Comparison of ENCODE assay signal across 8 mouse cellular contexts in genomic region chr9:61946623-61947401, GRCm38 (mm10). TPM values are rescaled to one million over a fixed set of nuclear protein-coding genes. Genes with fewer than 3 reads are reported as not detected.
DNase-seq lines count a peak whose midpoint lies in the region; ATAC-seq and TF ChIP-seq lines count a peak whose summit lies in the region.

Kif23 (minus strand) TSS chr9:61946774.

- no peak for TF ChIP-seq EP300 in liver, postnatal 0 days (IDR thresholded peaks at IDR 0.05; ENCODE audit: low read depth)

- intact Hi-C loops in heart, postnatal 10 days (cut with DNase I), result loop anchor here (2.0 kb wide), 1 partner anchor 32 kb away; the partner anchor contains the start of gene Rplp1

- peak within 1 kb of the TSS; percentile 89 for H3K9ac ChIP-seq in forebrain, embryonic 13.5 days
- peak within 1 kb of the TSS; percentile 88 for H3K9ac ChIP-seq in liver, postnatal 0 days (replicated peaks)
- peak within 1 kb of the TSS; percentile 50 for H3K9ac ChIP-seq in neural tube, embryonic 14.5 days (replicated peaks; ENCODE audit: low read depth, low read length)

- H3K27me3 ChIP-seq in E14TG2a.4 (ENCODE audit: insufficient read depth, low read length), result no peaks in the 10 kb centered on the region
- no peaks in the 10 kb centered on the region for H3K27me3 ChIP-seq in forebrain, embryonic 13.5 days
- H3K27me3 ChIP-seq in liver, postnatal 0 days (ENCODE audit: insufficient read depth, low read length), result no peaks in the 10 kb centered on the region
- H3K27me3 ChIP-seq in neural tube, embryonic 14.5 days (ENCODE audit: control insufficient read depth, insufficient read depth, low read length), result no peaks in the 10 kb centered on the region

- H3K36me3 ChIP-seq in E14TG2a.4 (ENCODE audit: insufficient read depth, low read length), result peaks cover 27% of the 10 kb centered on the region
- H3K36me3 ChIP-seq in forebrain, embryonic 13.5 days (ENCODE audit: poor library complexity, severe bottlenecking), result peaks cover 10% of the 10 kb centered on the region; the same call in 1 of the 2 replicates
- H3K36me3 ChIP-seq in liver, postnatal 0 days (replicated peaks; ENCODE audit: insufficient read depth, low read length), result peaks cover 12% of the 10 kb centered on the region; the same call in 1 of the 2 replicates
- H3K36me3 ChIP-seq in neural tube, embryonic 14.5 days (ENCODE audit: control insufficient read depth, insufficient read depth, low read length), result no peaks in the 10 kb centered on the region

- DNase-seq in c-Kit-positive CD71-positive TER-119-positive erythroid progenitor cells, embryonic 14.5 days (ENCODE audit: low spot score), result peak; percentile 94
- peak; percentile 98 for DNase-seq in heart, postnatal 10 days
- peak; percentile 70 for DNase-seq in large intestine, adult 2 months (ENCODE audit: low read depth, low spot score)
- peak; percentile 98 for DNase-seq in liver, postnatal 0 days
- DNase-seq in testis, postnatal 10 days (ENCODE audit: low spot score), result peak; percentile 98

- no peaks in the 10 kb centered on the region for H3K9me3 ChIP-seq in E14TG2a.4 (ENCODE audit: low read length)
- no peaks in the 10 kb centered on the region for H3K9me3 ChIP-seq in forebrain, embryonic 13.5 days (replicated peaks)
- no peaks in the 10 kb centered on the region for H3K9me3 ChIP-seq in liver, postnatal 0 days (ENCODE audit: low read length)
- H3K9me3 ChIP-seq in neural tube, embryonic 14.5 days (ENCODE audit: control insufficient read depth, low read length), result no peaks in the 10 kb centered on the region

- peak within 1 kb of the TSS; percentile 70 for H3K27ac ChIP-seq in forebrain, embryonic 13.5 days
- peak within 1 kb of the TSS; percentile 82 for H3K27ac ChIP-seq in liver, postnatal 0 days (ENCODE audit: low read depth)
- H3K27ac ChIP-seq in neural tube, embryonic 14.5 days (ENCODE audit: low read depth, low read length), result 0 out of 2 replicates have a peak within 1 kb of the TSS, but pooled peaks have one; percentile 18

- H3K4me3 ChIP-seq in E14TG2a.4 (replicated peaks; ENCODE audit: low read length), result peak within 1 kb of the TSS; percentile 97
- peak within 1 kb of the TSS; percentile 87 for H3K4me3 ChIP-seq in forebrain, embryonic 13.5 days
- peak within 1 kb of the TSS; percentile 97 for H3K4me3 ChIP-seq in liver, postnatal 0 days (ENCODE audit: low read depth, low read length)
- H3K4me3 ChIP-seq in neural tube, embryonic 14.5 days (ENCODE audit: low read depth, low read length), result peak within 1 kb of the TSS; percentile 61

- H3K4me1 ChIP-seq in E14TG2a.4 (replicated peaks; ENCODE audit: low read depth, low read length), result peaks cover 45% of the 10 kb centered on the region
- peaks cover 30% of the 10 kb centered on the region for H3K4me1 ChIP-seq in forebrain, embryonic 13.5 days
- peaks cover 13% of the 10 kb centered on the region for H3K4me1 ChIP-seq in liver, postnatal 0 days (ENCODE audit: insufficient read depth)
- peaks cover 8% of the 10 kb centered on the region for H3K4me1 ChIP-seq in neural tube, embryonic 14.5 days (ENCODE audit: control insufficient read depth, insufficient read depth, low read length)

- peak; percentile 95 for ATAC-seq in forebrain, embryonic 13.5 days
- peak; percentile 95 for ATAC-seq in liver, postnatal 0 days
- ATAC-seq in neural tube, embryonic 14.5 days (ENCODE audit: low read depth), result peak; percentile 92

- TF ChIP-seq CTCF in E14TG2a.4 (conservative IDR thresholded peaks at IDR 0.05; ENCODE audit: low read length), result no peak
- peak; percentile 94 for TF ChIP-seq CTCF in liver, postnatal 0 days (IDR thresholded peaks at IDR 0.05; ENCODE audit: low read depth)

- peak within 1 kb of the TSS; percentile 92 for H3K4me2 ChIP-seq in forebrain, embryonic 13.5 days
- H3K4me2 ChIP-seq in liver, postnatal 0 days (ENCODE audit: low read depth, low read length), result peak within 1 kb of the TSS; percentile 99
- peak within 1 kb of the TSS; percentile 100 for H3K4me2 ChIP-seq in neural tube, embryonic 14.5 days (ENCODE audit: low read depth, low read length)

- 0% methylated on average over 44 of the region's 44 CpGs for WGBS in forebrain, embryonic 13.5 days
- WGBS in large intestine, adult 2 months, result under 1% methylated on average over 43 of the region's 44 CpGs
- under 1% methylated on average over 44 of the region's 44 CpGs for WGBS in liver, postnatal 0 days (ENCODE audit: insufficient replicate concordance)
- WGBS in neural tube, embryonic 14.5 days, result under 1% methylated on average over 44 of the region's 44 CpGs

RNA-seq across cellular contexts. Expression of gene Kif23, which starts in this region (rescaled TPM):
- polyA plus RNA-seq in forebrain, embryonic 13.5 days (2015; fragmentation: Nextera tagmentation; extraction: Ambion mirVana), result 72.7 and 85.0 TPM in 2 replicates
- total RNA-seq in heart, postnatal 10 days (2021), result 10 to 100 TPM; 22.9 to 28.4 TPM
- 12.9 and 15.4 TPM in 2 replicates for polyA plus RNA-seq in large intestine, adult 2 months (2012; rRNA removed)
- 23.8 and 28.8 TPM in 2 replicates for polyA plus RNA-seq in liver, postnatal 0 days (2015; fragmentation: Nextera tagmentation; extraction: Ambion mirVana)
- 7.6 and 12.9 TPM in 2 replicates for polyA plus RNA-seq in neural tube, embryonic 14.5 days (2014; fragmentation: Nextera tagmentation; extraction: Ambion mirVana)

Comparison
In these comparisons a context has a peak if more than half of its experiments do, and no peak if none do; other contexts are left out.
1. Peak in every context shown above with its lines: DNase-seq, ATAC-seq, H3K4me3 ChIP-seq and H3K27ac ChIP-seq.
2. H3K27ac ChIP-seq: peak in every context shown above with its lines; median percentile 82 in liver, postnatal 0 days; 70 in forebrain, embryonic 13.5 days; 18 in neural tube, embryonic 14.5 days.